Mouse (Mus musculus): ENCODE measurements around the gene Ldha.
"Not testable (repeated sequence)": the region's sequence is repeated elsewhere in the genome, so short reads cannot be mapped to it uniquely, and the experiment has no call there.

Ldha gene

GRCm38 (mm10) chr7:46840787-46841525 lies at the start of gene Ldha:
Gene Ldha, plus strand, starts transcription at chr7:46841475.
- DNase-seq, result no peak

- no peak for DNase-seq
Observed at GRCm38 (mm10) chr7:46793871-46794270, 47.4 kb upstream of the Ldha start.

GRCm38 (mm10) chr7:46795287-46796205 lies 45.7 kb upstream of the Ldha start, which contains the start of the genes Hps5 and Gtf2h1:
Gene Hps5, minus strand, starts transcription at chr7:46796064.
Gene Gtf2h1, plus strand, starts transcription at chr7:46796103.
- peak; percentile 98 to 99 for DNase-seq

- no peak for DNase-seq
Observed at GRCm38 (mm10) chr7:46796206-46796679, 45.0 kb upstream of the Ldha start.

DNA sequence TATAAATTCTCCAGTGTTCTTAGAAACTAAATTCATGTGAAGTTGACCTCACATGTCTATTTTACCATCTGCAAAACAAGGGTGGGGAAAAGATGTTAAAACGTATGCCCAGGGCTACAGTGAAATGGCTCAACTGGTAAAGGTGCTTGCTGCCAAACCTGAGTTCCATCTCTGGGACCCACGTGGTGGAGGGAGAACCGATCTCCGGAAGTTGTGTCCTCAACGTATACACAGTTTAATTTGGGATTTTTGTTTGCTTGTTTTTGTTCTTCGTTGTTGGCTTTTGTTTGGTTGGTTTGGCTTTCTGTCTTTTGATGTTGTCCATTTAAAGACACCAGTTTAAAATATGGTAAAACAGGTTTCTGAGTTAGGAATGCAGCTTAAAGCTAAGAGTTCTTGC lies 44.5 kb upstream of the Ldha start:
- DNase-seq, result no peak

DNA sequence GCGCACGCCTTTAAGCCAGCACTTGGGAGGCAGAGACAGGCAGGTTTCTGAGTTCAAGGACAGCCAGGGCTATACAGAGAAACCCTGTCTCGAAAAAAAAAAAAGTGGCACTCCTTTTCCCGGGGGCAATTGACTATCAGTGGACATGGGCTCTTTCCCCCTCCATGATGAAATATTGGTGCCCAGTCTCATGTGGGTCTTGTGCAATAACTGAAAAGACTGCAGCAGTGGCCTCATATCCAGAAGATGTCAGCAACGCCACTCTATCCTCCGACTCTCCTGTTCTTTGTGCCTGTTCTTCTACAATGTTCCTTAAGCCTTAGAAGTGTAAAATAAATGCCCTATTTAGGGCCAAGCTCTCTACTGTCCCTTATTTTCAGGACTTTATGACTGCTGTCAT lies 30.9 kb upstream of the Ldha start:
- DNase-seq, result no peak

DNA sequence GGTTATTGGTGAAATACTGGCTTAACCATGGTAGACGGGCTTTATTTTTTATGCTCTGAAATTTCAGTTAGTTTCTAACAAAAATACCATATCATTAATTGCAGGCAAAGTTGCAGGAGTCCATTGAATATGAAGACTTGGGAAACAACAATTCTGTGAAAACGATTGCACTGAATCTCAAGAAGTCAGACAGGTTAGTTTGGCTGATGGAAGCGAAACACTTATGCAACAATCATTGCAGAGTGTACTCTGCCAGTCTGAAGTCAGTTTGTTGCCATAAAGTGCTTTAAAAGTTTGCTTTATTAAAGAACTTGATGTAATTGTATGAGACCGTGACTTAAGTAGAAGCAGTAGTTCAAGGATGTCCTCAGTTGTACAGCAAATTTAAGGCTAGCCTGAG lies 27.3 kb upstream of the Ldha start:
- no peak for DNase-seq

DNA sequence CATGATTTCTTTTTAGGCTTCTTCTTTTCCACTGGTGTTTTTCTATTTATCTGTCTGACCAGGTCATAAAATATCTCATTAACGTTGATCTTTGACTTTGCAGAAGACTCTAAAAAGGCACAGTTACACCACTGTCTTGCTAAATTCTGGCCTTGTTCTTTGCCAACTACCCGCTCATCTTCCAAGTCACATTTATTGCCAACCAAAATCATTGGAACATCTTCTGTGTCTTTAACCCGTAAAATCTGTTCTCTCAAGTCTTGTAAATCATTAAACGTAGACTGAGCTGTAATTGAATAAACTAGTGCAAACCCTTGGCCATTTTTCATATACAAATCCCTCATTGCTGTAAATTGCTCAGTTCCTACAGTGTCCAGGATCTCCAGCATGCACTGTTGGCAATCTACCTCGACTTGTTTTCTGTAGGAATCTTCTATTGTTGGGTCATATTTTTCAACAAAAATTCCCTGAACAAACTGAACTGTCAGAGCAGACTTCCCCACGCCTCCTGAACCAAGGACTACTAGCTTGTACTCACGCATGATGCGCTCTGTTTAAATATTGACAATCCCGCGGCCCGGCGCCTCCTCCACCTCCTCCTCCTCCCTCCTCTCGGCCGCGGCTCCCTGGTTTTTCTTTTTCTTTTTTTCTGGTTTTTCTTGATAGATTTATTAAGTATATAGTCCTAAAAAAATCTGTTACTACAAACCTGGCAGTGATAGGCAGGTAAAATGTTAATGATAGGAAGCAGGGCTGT lies 20.2 kb upstream of the Ldha start:
- not testable (repeated sequence) for DNase-seq

DNA sequence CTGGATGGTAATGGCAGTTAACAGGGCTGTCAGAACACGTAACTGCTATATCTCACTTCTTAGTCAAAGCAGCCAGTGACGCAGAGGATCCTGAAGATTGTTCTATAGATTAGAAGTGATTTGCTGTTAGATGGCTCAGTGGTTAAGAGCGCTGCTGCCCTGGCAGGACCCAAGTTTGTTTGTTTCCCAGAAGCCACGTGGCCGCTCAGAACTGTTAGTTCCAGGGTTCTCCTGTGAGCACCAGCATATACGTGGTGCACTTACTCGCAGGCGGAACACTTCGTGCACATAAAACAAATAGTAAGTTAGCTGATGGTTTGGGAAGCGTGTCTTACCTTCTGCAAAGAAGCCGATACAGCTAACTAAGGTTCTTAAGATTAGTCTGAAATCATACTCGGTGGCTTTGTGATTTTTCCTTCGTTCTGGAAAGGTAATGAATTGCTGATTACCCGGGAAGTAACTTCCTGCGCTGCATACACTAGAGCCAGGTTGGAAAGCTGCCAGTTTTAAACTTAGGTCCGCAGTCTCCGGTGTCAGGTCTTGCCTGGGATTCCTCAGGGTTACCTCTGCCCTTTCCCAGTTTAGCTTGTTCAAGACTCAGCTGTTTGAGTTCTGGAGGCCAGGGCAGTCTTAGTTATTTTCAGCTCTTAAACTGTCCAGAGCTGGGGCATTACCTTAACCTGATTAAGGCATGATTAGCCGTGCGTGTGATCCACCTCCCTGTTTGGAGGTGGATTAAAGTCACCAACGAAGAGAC lies 14.1 kb upstream of the Ldha start:
- no peak for DNase-seq

- DNase-seq, result no peak
Observed at GRCm38 (mm10) chr7:46827803-46828184, 13.5 kb upstream of the Ldha start.

DNA sequence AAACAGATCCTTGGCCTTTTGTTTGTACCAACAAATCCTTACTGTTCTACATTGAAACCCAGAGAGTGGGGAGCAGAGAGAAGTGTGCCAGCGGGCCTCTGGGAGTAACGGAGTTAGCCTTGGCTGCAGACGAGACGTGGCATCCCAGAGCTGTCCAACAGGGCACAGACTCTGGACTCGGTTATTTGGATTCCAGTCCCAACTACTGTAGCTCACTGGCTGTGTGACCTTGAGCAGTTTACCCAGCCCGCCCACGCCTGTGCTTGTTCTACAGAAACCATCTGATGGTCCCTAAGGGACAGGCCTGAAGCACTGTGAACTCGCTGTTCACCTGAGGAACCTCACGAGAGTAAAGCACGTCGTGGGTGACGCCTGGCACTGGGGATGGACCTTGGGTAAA lies 11.4 kb upstream of the Ldha start:
- DNase-seq, result no peak

DNA sequence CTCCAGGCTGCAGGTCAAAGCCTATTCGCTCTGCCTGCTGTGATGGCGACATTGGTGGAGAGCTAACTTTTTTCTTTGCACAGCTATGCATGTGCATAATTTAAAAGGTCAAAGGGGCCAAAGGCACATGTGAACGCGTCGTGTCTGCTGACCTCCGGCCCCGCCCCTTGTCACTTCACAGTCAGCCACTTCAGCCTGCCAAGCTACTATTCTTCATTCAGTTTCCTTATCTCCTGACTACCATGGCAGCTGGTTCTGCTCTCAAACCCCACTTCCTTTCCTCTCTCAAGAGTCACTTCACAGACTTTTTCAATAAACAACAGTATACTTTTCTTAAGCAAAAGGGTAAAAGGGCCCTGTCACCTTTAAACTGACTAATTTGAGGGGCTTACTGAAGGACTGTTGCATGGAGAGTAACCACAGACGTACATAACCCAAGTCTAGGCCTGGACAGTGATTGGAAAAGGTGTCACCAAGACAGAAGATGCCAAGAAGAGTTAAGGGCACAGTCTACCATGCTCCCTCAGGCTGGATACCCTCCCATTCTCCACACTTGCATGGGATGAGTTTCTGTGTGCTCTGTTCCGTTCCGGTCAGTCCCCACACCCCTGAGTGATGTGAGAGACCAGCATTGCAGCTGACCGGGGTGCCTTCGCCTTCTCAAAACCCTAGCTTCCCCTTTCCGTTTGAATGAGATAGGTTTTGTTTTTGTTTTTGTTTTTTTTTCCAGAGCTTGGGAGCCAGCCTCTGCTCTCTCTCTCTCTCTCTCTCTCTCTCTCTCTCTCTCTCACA lies 10.3 kb upstream of the Ldha start:
- peak; percentile 71 to 79 for DNase-seq

- no peak for DNase-seq
Observed at GRCm38 (mm10) chr7:46831693-46832092, 9.6 kb upstream of the Ldha start.

GRCm38 (mm10) chr7:46832112-46832810 lies 9.0 kb upstream of the Ldha start:
- DNase-seq, result not testable (repeated sequence)

DNA sequence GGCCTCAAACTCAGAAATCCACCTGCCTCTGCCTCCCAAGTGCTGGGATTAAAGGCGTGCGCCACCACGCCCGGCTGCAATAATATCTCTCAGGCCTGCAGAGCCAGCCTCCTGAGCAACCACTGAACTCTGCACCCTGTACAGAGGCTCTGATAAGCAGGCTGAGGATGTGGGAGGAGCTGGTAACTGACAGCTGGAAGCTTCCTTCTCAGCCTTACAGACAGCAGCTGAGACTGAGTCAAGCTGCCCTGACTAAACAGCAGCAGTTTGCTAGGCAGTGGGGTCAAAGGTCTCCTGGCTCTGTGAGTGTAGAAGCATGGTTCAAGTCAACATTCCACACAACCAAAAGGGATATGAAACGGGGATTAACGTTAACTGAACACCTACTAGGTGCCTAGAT lies 8.0 kb upstream of the Ldha start:
- peak; percentile 58 to 73 for DNase-seq

DNA sequence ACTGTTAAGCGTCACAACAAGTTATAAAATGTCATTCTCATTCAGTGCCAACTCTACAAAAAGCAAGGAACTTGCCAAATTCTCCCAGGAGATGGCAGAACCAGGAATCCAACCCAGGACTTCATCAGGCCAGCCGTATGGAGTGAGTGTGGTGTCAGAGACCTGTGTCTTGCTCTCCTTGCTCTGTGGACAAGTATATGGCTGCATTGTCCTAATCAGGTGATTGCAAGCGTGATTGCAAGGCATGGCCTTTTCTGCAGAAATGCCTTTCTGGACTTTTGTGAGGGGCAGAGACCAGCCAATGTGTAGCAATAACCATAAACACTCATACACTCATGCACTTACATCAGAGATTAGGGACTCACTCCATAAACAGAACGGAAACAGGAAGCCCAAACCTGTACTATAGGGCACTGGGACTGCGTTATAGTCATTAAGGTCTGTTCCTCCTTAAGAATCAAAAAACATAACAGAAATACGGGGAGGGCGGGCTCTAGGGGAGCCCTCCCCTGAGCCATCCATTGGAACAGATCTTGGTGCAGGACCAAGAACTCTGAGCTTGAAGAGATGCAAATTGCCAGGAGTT lies 7.5 kb upstream of the Ldha start:
- DNase-seq, result no peak

GRCm38 (mm10) chr7:46834994-46835610 lies 6.2 kb upstream of the Ldha start:
- no peak for DNase-seq

- DNase-seq, result no peak
Observed at GRCm38 (mm10) chr7:46836357-46836756, 4.9 kb upstream of the Ldha start.

GRCm38 (mm10) chr7:46837073-46837472 lies 4.2 kb upstream of the Ldha start:
- DNase-seq, result no peak
